Mouse (Mus musculus) forebrain, embryonic 11.5 days (tissue): ENCODE measurements at regions not wholly inside any gene's neighbourhood (a gene's known extent, or its start where the extent isn't known, plus 50 kb on each side); places are given as distances from the start of the nearest gene placed in this dataset.

Experiments used
- ATAC-seq: fragments of 200-750 bp; cut with Nextera tagmentation; replicated peaks from 2 replicates; pipeline ENCODE4 v1.8.0; 2017; ENCODE audit warnings: moderate TSS enrichment; ENCODE audit not compliant: low FRiP score
- DNase-seq: peaks from one replicate; pipeline ENCODE4 v3.0.0-alpha.2; 2017; ENCODE audit warnings: low spot score
- H3K27ac ChIP-seq: fragments of 300-500 bp; sonication (generic); 2 replicates; pipeline ENCODE4 v1.5.1; 2014; ENCODE audit warnings: low read depth, low read length
- H3K27me3 ChIP-seq: fragments of 300-500 bp; sonication (generic); 2 replicates; pipeline ENCODE4 v1.6.1; 2014; ENCODE audit warnings: mild to moderate bottlenecking, low read length, mixed read lengths; ENCODE audit not compliant: control insufficient read depth, insufficient read depth
- H3K36me3 ChIP-seq: fragments of 300-500 bp; sonication (generic); 2 replicates; pipeline ENCODE4 v1.6.1; 2014; ENCODE audit warnings: mild to moderate bottlenecking, low read length, moderate library complexity, mixed read lengths; ENCODE audit not compliant: control insufficient read depth, insufficient read depth
- H3K4me1 ChIP-seq: fragments of 300-500 bp; sonication (generic); replicated peaks from 2 replicates; pipeline ENCODE4 v1.6.1; 2014; ENCODE audit warnings: low read length, mixed read lengths; ENCODE audit not compliant: control insufficient read depth, insufficient read depth
- H3K4me2 ChIP-seq: fragments of 300-500 bp; sonication (generic); 2 replicates; pipeline ENCODE4 v1.6.1; 2014; ENCODE audit warnings: low read depth, mild to moderate bottlenecking, low read length, moderate library complexity, mixed read lengths; ENCODE audit not compliant: severe bottlenecking
- H3K4me3 ChIP-seq: fragments of 300-500 bp; sonication (generic); 2 replicates; pipeline ENCODE4 v1.5.1; 2014; ENCODE audit warnings: low read depth, low read length
- H3K9ac ChIP-seq: fragments of 300-500 bp; sonication (generic); 2 replicates; pipeline ENCODE4 v1.6.1; 2014; ENCODE audit warnings: low read length
- H3K9me3 ChIP-seq: fragments of 300-500 bp; sonication (generic); 2 replicates; pipeline ENCODE4 v1.6.1; 2016; ENCODE audit warnings: low read length, mixed read lengths; ENCODE audit not compliant: control insufficient read depth
- WGBS: fragments of 180-500 bp; shearing (Covaris S2); extraction: QIAGEN DNeasy Blood & Tissue Kit; methylation state at CpG from one replicate; pipeline ENCODE4 v1.1.7; 2014; 5-methylcytosine and 5-hydroxymethylcytosine counted together

DNA sequence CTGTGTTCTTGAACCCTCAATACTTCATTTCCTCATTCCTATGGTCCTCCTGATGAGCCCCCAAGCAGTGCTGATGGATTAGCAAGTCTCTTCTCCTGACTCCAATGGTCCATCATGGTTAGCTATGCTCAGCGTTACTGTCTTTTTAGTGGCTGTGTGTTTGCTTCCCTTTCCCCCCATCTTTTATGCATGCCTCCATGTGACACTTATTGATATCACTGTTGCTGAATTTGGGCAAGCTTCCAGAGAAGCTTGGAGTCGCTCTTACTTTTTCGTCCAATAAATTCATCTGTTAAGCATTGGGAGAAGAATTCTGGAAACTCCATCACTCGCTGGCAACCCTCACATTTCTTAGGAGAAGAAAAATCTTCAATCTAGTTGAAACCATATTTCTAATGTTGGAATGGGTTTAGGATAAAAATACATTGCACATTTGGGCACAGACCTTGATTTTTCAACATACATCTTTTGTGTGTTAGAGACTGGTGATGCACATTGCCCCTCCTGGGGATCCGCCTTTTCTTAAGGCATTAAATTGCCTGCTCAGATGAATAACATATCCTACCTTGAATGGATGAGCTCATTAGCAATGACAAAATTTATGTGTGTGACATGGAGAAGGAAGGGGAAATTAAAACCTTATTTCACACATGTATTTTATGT lies 107.7 kb upstream of the 4933402D24Rik start:
- ATAC-seq (no peak), DNase-seq (no peak)
- no peak overlapping the region for H3K4me3 ChIP-seq
- H3K27me3 ChIP-seq: no peaks in the 10 kb centered on the region
- no peaks in the 10 kb centered on the region for H3K9me3 ChIP-seq
- no peak overlapping the region for H3K4me2 ChIP-seq
- no peaks in the 10 kb centered on the region for H3K4me1 ChIP-seq
- WGBS: 96% methylated on average over 5 of the region's 5 CpGs
- no peaks in the 10 kb centered on the region for H3K36me3 ChIP-seq
- no peak overlapping the region for H3K9ac ChIP-seq
- H3K27ac ChIP-seq: no peak overlapping the region

- no peak overlapping the region for H3K4me3 ChIP-seq
- 66% methylated on average over 3 of the region's 3 CpGs for WGBS
- H3K27ac ChIP-seq: no peak overlapping the region
- H3K9me3 ChIP-seq: no peaks in the 10 kb centered on the region
- no peak overlapping the region for H3K9ac ChIP-seq
- no peak overlapping the region for H3K4me2 ChIP-seq
- ATAC-seq: no peak
- H3K36me3 ChIP-seq: no peaks in the 10 kb centered on the region
- H3K27me3 ChIP-seq: no peaks in the 10 kb centered on the region
- DNase-seq: no peak
- no peaks in the 10 kb centered on the region for H3K4me1 ChIP-seq
These were observed 106.4 kb upstream of the 4933402D24Rik start for GRCm38 (mm10) chr1:63875297-63875962.

GRCm38 (mm10) chr1:63871831-63872230 lies 102.8 kb upstream of the 4933402D24Rik start:
- H3K27ac ChIP-seq: no peak overlapping the region
- ATAC-seq (no peak), DNase-seq (no peak)
- no peak overlapping the region for H3K4me2 ChIP-seq
- H3K4me3 ChIP-seq: no peak overlapping the region
- no peaks in the 10 kb centered on the region for H3K36me3 ChIP-seq
- WGBS: 92% methylated on average over 6 of the region's 6 CpGs
- no peaks in the 10 kb centered on the region for H3K9me3 ChIP-seq
- no peak overlapping the region for H3K9ac ChIP-seq
- H3K27me3 ChIP-seq: no peaks in the 10 kb centered on the region
- no peaks in the 10 kb centered on the region for H3K4me1 ChIP-seq

GRCm38 (mm10) chr1:63869342-63869741 lies 100.3 kb upstream of the 4933402D24Rik start:
- DNase-seq (no peak), ATAC-seq (no peak)
- no peak overlapping the region for H3K4me2 ChIP-seq
- no peak overlapping the region for H3K27ac ChIP-seq
- WGBS: 88% methylated on average over 2 of the region's 2 CpGs
- H3K27me3 ChIP-seq: no peaks in the 10 kb centered on the region
- no peaks in the 10 kb centered on the region for H3K36me3 ChIP-seq
- no peaks in the 10 kb centered on the region for H3K4me1 ChIP-seq
- H3K9ac ChIP-seq: no peak overlapping the region
- H3K4me3 ChIP-seq: no peak overlapping the region
- no peaks in the 10 kb centered on the region for H3K9me3 ChIP-seq

GRCm38 (mm10) chr1:63857933-63858649 lies 89.0 kb upstream of the 4933402D24Rik start:
- 61% methylated on average over 6 of the region's 6 CpGs for whole genome bisulfite sequencing
- Histone ChIP-seq H3K27me3 (no peaks in the 10 kb centered on the region), H3K4me2 (no peak overlapping the region), H3K4me1 (no peaks in the 10 kb centered on the region), H3K4me3 (no peak overlapping the region), H3K36me3 (no peaks in the 10 kb centered on the region), H3K27ac (no peak overlapping the region), H3K9ac (no peak overlapping the region), H3K9me3 (no peaks in the 10 kb centered on the region)
- ATAC-seq: no peak
- DNase-seq: no peak

- ATAC-seq (no peak), DNase-seq (no peak)
- H3K27ac ChIP-seq: no peak overlapping the region
- H3K36me3 ChIP-seq: no peaks in the 10 kb centered on the region
- no peaks in the 10 kb centered on the region for H3K27me3 ChIP-seq
- H3K9ac ChIP-seq: no peak overlapping the region
- H3K4me1 ChIP-seq: no peaks in the 10 kb centered on the region
- 90% methylated on average over 5 of the region's 5 CpGs for WGBS
- H3K4me3 ChIP-seq: no peak overlapping the region
- H3K4me2 ChIP-seq: no peak overlapping the region
- no peaks in the 10 kb centered on the region for H3K9me3 ChIP-seq
These were observed 88.4 kb upstream of the 4933402D24Rik start for GRCm38 (mm10) chr1:63857468-63857867.

GRCm38 (mm10) chr1:63856366-63856765 lies 87.3 kb upstream of the 4933402D24Rik start:
- 89% methylated on average over 2 of the region's 2 CpGs for WGBS
- no peaks in the 10 kb centered on the region for H3K9me3 ChIP-seq
- no peak for DNase-seq
- H3K27ac ChIP-seq: no peak overlapping the region
- H3K9ac ChIP-seq: no peak overlapping the region
- H3K27me3 ChIP-seq: no peaks in the 10 kb centered on the region
- H3K4me1 ChIP-seq: no peaks in the 10 kb centered on the region
- no peak for ATAC-seq
- no peak overlapping the region for H3K4me2 ChIP-seq
- H3K4me3 ChIP-seq: no peak overlapping the region
- H3K36me3 ChIP-seq: no peaks in the 10 kb centered on the region

DNA sequence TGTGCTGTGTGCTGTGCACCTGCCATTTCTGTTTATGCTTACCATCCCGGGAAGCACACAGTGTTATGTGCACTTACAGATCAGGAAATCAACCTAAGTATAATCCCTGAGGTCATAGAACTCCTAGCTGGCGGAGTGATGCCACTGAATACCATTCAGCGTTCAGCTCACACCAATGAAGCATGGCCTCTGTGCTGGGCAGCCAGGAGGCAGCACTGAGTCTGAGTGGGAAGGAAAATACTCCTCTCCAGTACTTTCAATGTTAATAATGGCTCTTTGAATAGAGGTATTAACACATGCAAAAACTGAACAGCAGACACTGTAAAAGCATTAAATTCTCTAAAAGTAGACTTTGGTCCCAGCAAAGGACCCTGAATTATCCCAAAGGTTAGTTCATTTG lies 85.7 kb upstream of the 4933402D24Rik start:
- Histone ChIP-seq H3K9me3 (no peaks in the 10 kb centered on the region), H3K9ac (no peak overlapping the region), H3K36me3 (no peaks in the 10 kb centered on the region), H3K4me2 (no peak overlapping the region), H3K4me1 (no peaks in the 10 kb centered on the region), H3K27me3 (no peaks in the 10 kb centered on the region), H3K27ac (no peak overlapping the region), H3K4me3 (no peak overlapping the region)
- DNase-seq: no peak
- WGBS: 70% methylated on average over 3 of the region's 3 CpGs
- no peak for ATAC-seq
